In the genomic region with DNA sequence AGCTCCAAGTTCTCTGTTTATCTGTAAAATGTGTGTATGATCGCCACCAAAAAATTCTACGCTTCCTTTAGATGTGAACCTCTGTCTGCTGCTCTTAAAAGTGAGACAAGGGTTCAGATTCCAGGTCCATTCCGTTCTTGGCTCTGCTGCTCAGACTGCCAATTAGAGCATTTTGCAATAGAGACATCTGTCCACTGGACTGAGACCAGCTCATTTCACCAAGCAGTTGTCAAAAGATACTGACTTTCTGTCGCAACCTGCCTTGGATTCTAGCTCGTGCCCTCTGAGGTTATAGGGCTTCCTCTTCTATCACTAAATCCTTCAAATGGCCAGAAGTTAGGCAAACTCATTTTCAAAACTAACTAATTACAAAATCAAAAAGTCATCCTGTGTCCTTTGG, we compare ENCODE assay signal across 19 mouse cellular contexts.
DNase-seq lines count a peak whose midpoint lies in the region; ATAC-seq and TF ChIP-seq lines count a peak whose summit lies in the region.
"Had no signal": no experiment of that assay in that cellular context is flagged by ENCODE, and none has a peak within 500 bp of the region (broad histone marks: within the 10 kb centered on the region; RNA-seq: fewer than 3 reads in every experiment).

No protein-coding gene starts in this region.

- H3K4me1 ChIP-seq in stomach, postnatal 0 days (replicated peaks; ENCODE audit: control insufficient read depth, insufficient read depth), result no peaks in the 10 kb centered on the region
- H3K4me1 ChIP-seq: embryonic facial prominence, embryonic 12.5 days; heart, embryonic 10.5 days; hindbrain, embryonic 12.5 days had no signal

- TF ChIP-seq CTCF in stomach, postnatal 0 days (IDR thresholded peaks at IDR 0.05; ENCODE audit: low read depth), result no peak

- H3K9me3 ChIP-seq in stomach, postnatal 0 days (ENCODE audit: control insufficient read depth, low read length), result no peaks in the 10 kb centered on the region
- H3K9me3 ChIP-seq: embryonic facial prominence, embryonic 12.5 days; heart, embryonic 10.5 days; hindbrain, embryonic 12.5 days had no signal

- H3K4me2 ChIP-seq in stomach, postnatal 0 days (replicated peaks; ENCODE audit: low read depth), result no peak overlapping the region
- H3K4me2 ChIP-seq: embryonic facial prominence, embryonic 12.5 days; hindbrain, embryonic 12.5 days; lung, embryonic 14.5 days had no signal

- peak; percentile 51 for DNase-seq in adrenal gland, adult 2 months
- DNase-seq in adrenal gland, postnatal 4 days (ENCODE audit: low spot score in 2 of 2), result no peak
- peak; percentile 54 for DNase-seq in gastrocnemius, adult 18-20 months (ENCODE audit: low spot score)
- no peak for DNase-seq in gastrocnemius, postnatal 4 days (ENCODE audit: low spot score in 2 of 2)
- DNase-seq in adipocyte (ENCODE audit: low spot score), result peak; percentile 50
- DNase-seq in lung, postnatal 14 days, result peak; percentile 14
- no peak for DNase-seq in stomach, postnatal 0 days (ENCODE audit: low spot score)
- DNase-seq: cerebellum, adult 11-12 months; heart, postnatal 10 days; kidney, adult 9 months; liver; lung, embryonic 14.5 days; right cerebral cortex, adult 18-20 months; spleen, adult 18-20 months had no signal

- no peak overlapping the region for H3K4me3 ChIP-seq in stomach, postnatal 0 days (ENCODE audit: low read depth, low read length)
- H3K4me3 ChIP-seq: embryonic facial prominence, embryonic 12.5 days; heart, embryonic 10.5 days; hindbrain, embryonic 12.5 days had no signal

- no peak for TF ChIP-seq EP300 in stomach, postnatal 0 days (optimal IDR thresholded peaks at IDR 0.05)

- no peak overlapping the region for H3K27ac ChIP-seq in stomach, postnatal 0 days (replicated peaks)
- H3K27ac ChIP-seq: embryonic facial prominence, embryonic 12.5 days; heart, embryonic 10.5 days; hindbrain, embryonic 12.5 days had no signal

- no peak for ATAC-seq in frontal cortex, adult (ENCODE audit: low TSS enrichment)
- no peak for ATAC-seq in stomach, postnatal 0 days (ENCODE audit: low FRiP score, low TSS enrichment)
- ATAC-seq: midbrain, embryonic 16.5 days had no signal

- no peak overlapping the region for H3K9ac ChIP-seq in stomach, postnatal 0 days (ENCODE audit: low read length)
- H3K9ac ChIP-seq: embryonic facial prominence, embryonic 12.5 days; hindbrain, embryonic 12.5 days; lung, embryonic 14.5 days had no signal

- H3K27me3 ChIP-seq in stomach, postnatal 0 days (ENCODE audit: control insufficient read depth, insufficient read depth, low read length), result no peaks in the 10 kb centered on the region
- H3K27me3 ChIP-seq: embryonic facial prominence, embryonic 12.5 days; hindbrain, embryonic 12.5 days had no signal

- WGBS in stomach, postnatal 0 days, result 79% methylated on average over 5 of the region's 5 CpGs

- H3K36me3 ChIP-seq in stomach, postnatal 0 days (ENCODE audit: control insufficient read depth, insufficient read depth, low read length), result no peaks in the 10 kb centered on the region
- H3K36me3 ChIP-seq: embryonic facial prominence, embryonic 12.5 days; heart, embryonic 10.5 days; hindbrain, embryonic 12.5 days had no signal

Comparison
In these comparisons a context has a peak if more than half of its experiments do, and no peak if none do; other contexts are left out.
1. DNase-seq: peak in adrenal gland, adult 2 months (single experiment), gastrocnemius, adult 18-20 months (single experiment), adipocyte (single experiment) and lung, postnatal 14 days (single experiment); none in adrenal gland, postnatal 4 days (0 of 2), gastrocnemius, postnatal 4 days (0 of 2) and stomach, postnatal 0 days (single experiment).